19 mouse cellular contexts compared by ENCODE assay signal in the genomic region with DNA sequence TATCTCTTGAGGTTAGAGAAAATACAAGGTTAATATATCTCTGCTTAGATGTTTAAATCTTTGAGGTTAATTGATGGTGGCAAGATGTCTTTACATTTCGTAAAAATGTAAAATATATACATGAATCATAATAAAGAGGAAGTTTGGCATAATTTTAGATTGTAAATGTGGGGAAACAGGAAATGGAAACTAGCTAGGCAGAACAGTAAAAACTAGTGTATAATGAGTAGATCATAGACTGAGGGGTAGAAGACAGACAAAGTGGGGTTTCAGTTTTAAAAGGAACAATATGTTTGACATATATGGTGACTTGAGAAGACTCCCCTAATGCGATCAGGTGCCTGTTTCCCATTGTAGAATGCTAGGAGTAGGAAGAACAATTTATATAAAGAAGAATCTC.
A peak's percentile ranks its signal among the peaks of the same experiment; 100 is the strongest.
DNase-seq lines count a peak whose midpoint lies in the region; ATAC-seq and TF ChIP-seq lines count a peak whose summit lies in the region.
"Had no signal": no experiment of that assay in that cellular context is flagged by ENCODE, and none has a peak within 500 bp of the region (broad histone marks: within the 10 kb centered on the region; RNA-seq: fewer than 3 reads in every experiment).

No protein-coding gene starts in this region.

- no peaks in the 10 kb centered on the region for H3K79me2 ChIP-seq in macrophage (ENCODE audit: inconsistent target)

- peak overlapping the region; percentile 21; the same call in 1 of the 2 replicates for H3K27ac ChIP-seq in spleen, adult 2 months (ENCODE audit: insufficient read depth, low read length)
- peak overlapping the region; percentile 57 for H3K27ac ChIP-seq in macrophage
- H3K27ac ChIP-seq in liver, embryonic 11.5 days (ENCODE audit: low read depth, low read length): no peak overlapping the region
- H3K27ac ChIP-seq: embryonic facial prominence, embryonic 13.5 days; forebrain, embryonic 12.5 days; heart, embryonic 13.5 days; hindbrain, embryonic 15.5 days had no signal

- no peak overlapping the region for H3K9ac ChIP-seq in liver, embryonic 11.5 days (ENCODE audit: low read depth, low read length)
- H3K9ac ChIP-seq: embryonic facial prominence, embryonic 13.5 days; forebrain, embryonic 12.5 days; heart, embryonic 13.5 days; hindbrain, embryonic 15.5 days had no signal

- TF ChIP-seq POLR2A in spleen, adult 2 months (IDR thresholded peaks at IDR 0.05; ENCODE audit: low read depth, low read length): no peak

- H3K36me3 ChIP-seq in spleen, adult 2 months (ENCODE audit: control insufficient read depth, insufficient read depth, low read length): no peaks in the 10 kb centered on the region
- no peaks in the 10 kb centered on the region for H3K36me3 ChIP-seq in macrophage (ENCODE audit: inconsistent target)
- no peaks in the 10 kb centered on the region for H3K36me3 ChIP-seq in liver, embryonic 11.5 days (ENCODE audit: control insufficient read depth, insufficient read depth, low read length)
- H3K36me3 ChIP-seq: embryonic facial prominence, embryonic 13.5 days; forebrain, embryonic 12.5 days; heart, embryonic 13.5 days; hindbrain, embryonic 15.5 days had no signal

- H3K4me3 ChIP-seq in spleen, adult 2 months (ENCODE audit: extremely low read depth, insufficient read depth, insufficient read length): no peak overlapping the region
- no peak overlapping the region for H3K4me3 ChIP-seq in macrophage (ENCODE audit: inconsistent target)
- no peak overlapping the region for H3K4me3 ChIP-seq in liver, embryonic 11.5 days (ENCODE audit: low read depth, low read length)
- H3K4me3 ChIP-seq: embryonic facial prominence, embryonic 13.5 days; forebrain, embryonic 12.5 days; heart, embryonic 13.5 days; hindbrain, embryonic 15.5 days had no signal

- no peaks in the 10 kb centered on the region for H3K9me3 ChIP-seq in liver, embryonic 11.5 days (ENCODE audit: control insufficient read depth, low read length)
- H3K9me3 ChIP-seq: embryonic facial prominence, embryonic 13.5 days; forebrain, embryonic 12.5 days; heart, embryonic 13.5 days; hindbrain, embryonic 15.5 days had no signal

- H3K4me2 ChIP-seq in liver, embryonic 11.5 days: no peak overlapping the region
- H3K4me2 ChIP-seq: embryonic facial prominence, embryonic 13.5 days; forebrain, embryonic 12.5 days; heart, embryonic 13.5 days; hindbrain, embryonic 15.5 days had no signal

- no peak for TF ChIP-seq CTCF in spleen, adult 2 months (IDR thresholded peaks at IDR 0.05; ENCODE audit: extremely low read depth, insufficient read depth, insufficient read length, insufficient replicate concordance)

- peaks cover 13% of the 10 kb centered on the region; the same call in 1 of the 2 replicates for H3K4me1 ChIP-seq in spleen, adult 2 months (ENCODE audit: control insufficient read depth, insufficient read depth, insufficient read length)
- no peaks in the 10 kb centered on the region for H3K4me1 ChIP-seq in liver, embryonic 11.5 days (replicated peaks; ENCODE audit: control insufficient read depth, insufficient read depth, low read length)
- H3K4me1 ChIP-seq: embryonic facial prominence, embryonic 13.5 days; forebrain, embryonic 12.5 days; heart, embryonic 13.5 days; hindbrain, embryonic 15.5 days had no signal

- no peaks in the 10 kb centered on the region for H3K27me3 ChIP-seq in spleen, adult 2 months (ENCODE audit: control insufficient read depth, insufficient read depth, low read length)
- no peaks in the 10 kb centered on the region for H3K27me3 ChIP-seq in liver, embryonic 11.5 days (replicated peaks; ENCODE audit: control insufficient read depth, insufficient read depth, low read length)
- H3K27me3 ChIP-seq: embryonic facial prominence, embryonic 13.5 days; forebrain, embryonic 12.5 days; heart, embryonic 13.5 days; hindbrain, embryonic 15.5 days had no signal

- WGBS in spleen, adult 2 months: 18% methylated on average over 2 of the region's 2 CpGs
- WGBS in macrophage (ENCODE audit: missing documents): 7% methylated on average over 1 of the region's 2 CpGs
- WGBS in liver, embryonic 11.5 days: 73% methylated on average over 2 of the region's 2 CpGs

- ATAC-seq in neutrophil, adult 5-6 weeks (ENCODE audit: extremely low read depth, insufficient number of reproducible peaks, low FRiP score, poor library complexity, severe bottlenecking): peak; percentile 53
- ATAC-seq in liver, embryonic 11.5 days (replicated peaks; ENCODE audit: low FRiP score): no peak
- ATAC-seq: forebrain, embryonic 16.5 days had no signal

- DNase-seq in spleen, adult 2 months (ENCODE audit: low read depth in 1 of 2, low spot score in 2 of 2): peak in 1 of 2 experiments; percentile 17
- DNase-seq in spleen, postnatal 10 days (ENCODE audit: low spot score in 2 of 2): no peak
- DNase-seq in kidney, postnatal 14 days: no peak
- DNase-seq in urinary bladder, adult 2 months (ENCODE audit: low spot score): no peak
- no peak for DNase-seq in liver, embryonic 11.5 days (ENCODE audit: low spot score)
- DNase-seq: adrenal gland, adult 8-10 months; adrenal gland, postnatal 36 days; cerebellum, adult 11 months; cerebellum, adult 8-10 months; cerebellum, postnatal 14 days; gastrocnemius, postnatal 10 days; heart, postnatal 36 days had no signal
